In genomic region chr7:19344938-19345471, GRCm38 (mm10) we compare ENCODE assay signal across 8 mouse cellular contexts. TPM values are rescaled to one million over a fixed set of nuclear protein-coding genes. Genes with fewer than 3 reads are reported as not detected.
DNase-seq lines count a peak whose midpoint lies in the region; ATAC-seq and TF ChIP-seq lines count a peak whose summit lies in the region.

No protein-coding gene starts in this region.

- no peaks in the 10 kb centered on the region for H3K9me3 ChIP-seq in ES-E14 (ENCODE audit: control insufficient read depth, insufficient read depth, low read depth, low read length)
- no peaks in the 10 kb centered on the region for H3K9me3 ChIP-seq in forebrain, embryonic 16.5 days (ENCODE audit: control insufficient read depth, low read length)
- H3K9me3 ChIP-seq in lung, embryonic 15.5 days = no peaks in the 10 kb centered on the region

- H3K4me2 ChIP-seq in forebrain, embryonic 16.5 days (ENCODE audit: low read length) = peak overlapping the region; percentile 81
- H3K4me2 ChIP-seq in lung, embryonic 15.5 days = peak overlapping the region; percentile 85

- no peaks in the 10 kb centered on the region; the same call in 1 of the 2 replicates for H3K27me3 ChIP-seq in forebrain, embryonic 16.5 days (replicated peaks; ENCODE audit: control insufficient read depth, insufficient read depth, low read length)
- peaks cover 17% of the 10 kb centered on the region for H3K27me3 ChIP-seq in lung, embryonic 15.5 days

- peak overlapping the region; percentile 88 for H3K9ac ChIP-seq in ES-E14 (ENCODE audit: insufficient read depth, low read depth, low read length, poor library complexity, severe bottlenecking)
- peak overlapping the region; percentile 69 for H3K9ac ChIP-seq in forebrain, embryonic 16.5 days (replicated peaks; ENCODE audit: low read depth, low read length)
- peak overlapping the region; percentile 57 for H3K9ac ChIP-seq in lung, embryonic 15.5 days

- peak; percentile 94 for ATAC-seq in forebrain, embryonic 16.5 days
- ATAC-seq in lung, embryonic 15.5 days (ENCODE audit: borderline replicate concordance, extremely low read depth, low FRiP score, low TSS enrichment) = peak; percentile 93

- H3K27ac ChIP-seq in ES-E14 (ENCODE audit: insufficient read depth, low read depth, low read length, poor library complexity, severe bottlenecking) = peak overlapping the region; percentile 85
- H3K27ac ChIP-seq in forebrain, embryonic 16.5 days (ENCODE audit: low read length) = peak overlapping the region; percentile 89
- peak overlapping the region; percentile 83 for H3K27ac ChIP-seq in lung, embryonic 15.5 days

- peak; percentile 100 for DNase-seq in ES-E14 (ENCODE audit: low read depth, low spot score)
- peak; percentile 98 for DNase-seq in cerebellum, adult 11-12 months
- DNase-seq in heart, postnatal 4 days = peak; percentile 93
- peak; percentile 93 to 94 for DNase-seq in layer of hippocampus, adult 8-10 months (ENCODE audit: low spot score in 2 of 2)
- peak; percentile 93 for DNase-seq in ovary, adult 18-20 months (ENCODE audit: low spot score)
- peak; percentile 98 for DNase-seq in thymus, postnatal 0 days (ENCODE audit: low spot score)

- peaks cover 4 to 30% of the 10 kb centered on the region in 2 experiments; a peak in 3 of 4 replicates for H3K4me1 ChIP-seq in ES-E14 (ENCODE audit: control insufficient read depth in 2 of 2, insufficient read depth in 2 of 2, low read length in 2 of 2, poor library complexity in 1 of 2)
- H3K4me1 ChIP-seq in forebrain, embryonic 16.5 days (replicated peaks; ENCODE audit: control insufficient read depth, insufficient read depth, low read length) = peaks cover 29% of the 10 kb centered on the region
- H3K4me1 ChIP-seq in lung, embryonic 15.5 days = peaks cover 39% of the 10 kb centered on the region

- under 1% methylated on average over 31 of the region's 31 CpGs for WGBS in forebrain, embryonic 16.5 days
- WGBS in lung, embryonic 15.5 days = under 1% methylated on average over 31 of the region's 31 CpGs

- H3K4me3 ChIP-seq in ES-E14 (ENCODE audit: insufficient read depth in 1 of 2, low read depth in 1 of 2, low read length in 2 of 2, poor library complexity in 1 of 2, severe bottlenecking in 1 of 2) = peak overlapping the region; percentile 84 to 99
- peak overlapping the region; percentile 59 for H3K4me3 ChIP-seq in forebrain, embryonic 16.5 days (replicated peaks; ENCODE audit: low read length)
- H3K4me3 ChIP-seq in lung, embryonic 15.5 days = peak overlapping the region; percentile 62

- H3K36me3 ChIP-seq in ES-E14 (ENCODE audit: control insufficient read depth, insufficient read depth, low read length, poor library complexity, severe bottlenecking) = peaks cover 6% of the 10 kb centered on the region; the same call in 1 of the 2 replicates
- H3K36me3 ChIP-seq in forebrain, embryonic 16.5 days (ENCODE audit: control insufficient read depth, insufficient read depth) = peaks cover 6% of the 10 kb centered on the region; the same call in 1 of the 2 replicates
- H3K36me3 ChIP-seq in lung, embryonic 15.5 days = peaks cover 12% of the 10 kb centered on the region

- in situ Hi-C loops in ES-E14 (cut with MboI; ENCODE audit: low sequenced_read_pairs in 2 of 2, unreplicated experiment in 2 of 2) = no loop called here

TF ChIP-seq in ES-E14, 5 proteins besides CTCF, POLR2A, EP300 and RAD21:
- TF ChIP-seq HCFC1 (IDR thresholded peaks at IDR 0.05; ENCODE audit: borderline replicate concordance, insufficient read depth, low read length) (peak; percentile 79), MAFK (IDR thresholded peaks at IDR 0.05; ENCODE audit: insufficient read depth, low read depth, low read length) (no peak)

RNA-seq across cellular contexts. Expression of gene Ercc1, which starts 0.4 kb away (rescaled TPM):
- 48.0 and 53.2 TPM in 2 replicates for total RNA-seq in ES-E14 (2012; rRNA removed)
- 79.3 and 85.9 TPM in 2 replicates for polyA plus RNA-seq in forebrain, embryonic 16.5 days (2015; fragmentation: Nextera tagmentation; extraction: Ambion mirVana)
- 10 to 100 TPM; 42.4 to 43.5 TPM for total RNA-seq in heart, postnatal 4 days (2021)
- 10 to 100 TPM; 41.9 to 47.8 (median 43.2) TPM for total RNA-seq in layer of hippocampus, adult 8-10 months (2022)
- 86.4 and 88.6 TPM in 2 replicates for polyA plus RNA-seq in lung, embryonic 15.5 days (2015; fragmentation: Nextera tagmentation; extraction: Ambion mirVana)
- polyA plus RNA-seq in thymus, postnatal 0 days (2015; fragmentation: Nextera tagmentation; extraction: Ambion mirVana) = 59.6 and 67.1 TPM in 2 replicates

RNA-seq across cellular contexts. Expression of gene Cd3eap, which starts 14.3 kb away (rescaled TPM):
- total RNA-seq in ES-E14 (2012; rRNA removed) = 18.3 and 26.7 TPM in 2 replicates
- 23.1 and 26.4 TPM in 2 replicates for polyA plus RNA-seq in forebrain, embryonic 16.5 days (2015; fragmentation: Nextera tagmentation; extraction: Ambion mirVana)
- total RNA-seq in heart, postnatal 4 days (2021) = 1 to 10 TPM; 9.0 to 9.5 TPM
- 10 to 100 TPM; 18.3 to 20.2 (median 19.0) TPM for total RNA-seq in layer of hippocampus, adult 8-10 months (2022)
- polyA plus RNA-seq in lung, embryonic 15.5 days (2015; fragmentation: Nextera tagmentation; extraction: Ambion mirVana) = 20.1 and 21.7 TPM in 2 replicates
- polyA plus RNA-seq in thymus, postnatal 0 days (2015; fragmentation: Nextera tagmentation; extraction: Ambion mirVana) = 15.8 and 18.7 TPM in 2 replicates

RNA-seq across cellular contexts. Expression of gene Ppp1r13l, which starts 14.5 kb away (rescaled TPM):
- total RNA-seq in ES-E14 (2012; rRNA removed) = 5.3 and 7.4 TPM in 2 replicates
- 3.0 and 3.6 TPM in 2 replicates for polyA plus RNA-seq in forebrain, embryonic 16.5 days (2015; fragmentation: Nextera tagmentation; extraction: Ambion mirVana)
- 10 to 100 TPM; 39.0 to 47.2 TPM for total RNA-seq in heart, postnatal 4 days (2021)
- total RNA-seq in layer of hippocampus, adult 8-10 months (2022) = 1 to 10 TPM; 5.7 to 9.2 (median 8.1) TPM
- 6.3 and 6.8 TPM in 2 replicates for polyA plus RNA-seq in lung, embryonic 15.5 days (2015; fragmentation: Nextera tagmentation; extraction: Ambion mirVana)
- 2.2 and 2.4 TPM in 2 replicates for polyA plus RNA-seq in thymus, postnatal 0 days (2015; fragmentation: Nextera tagmentation; extraction: Ambion mirVana)

RNA-seq across cellular contexts. Expression of gene Fosb, which starts 35.2 kb away (rescaled TPM):
- 5.8 and 6.3 TPM in 2 replicates for total RNA-seq in ES-E14 (2012; rRNA removed)
- 0.05 and 0.10 TPM in 2 replicates for polyA plus RNA-seq in forebrain, embryonic 16.5 days (2015; fragmentation: Nextera tagmentation; extraction: Ambion mirVana)
- under 1 TPM; 0.52 to 0.86 TPM for total RNA-seq in heart, postnatal 4 days (2021)
- total RNA-seq in layer of hippocampus, adult 8-10 months (2022) = 10 to 100 TPM in 3 of 4 experiments, 1 to 10 TPM in 1; 5.4 to 13.8 (median 10.7) TPM
- 0.24 and 0.26 TPM in 2 replicates for polyA plus RNA-seq in lung, embryonic 15.5 days (2015; fragmentation: Nextera tagmentation; extraction: Ambion mirVana)
- polyA plus RNA-seq in thymus, postnatal 0 days (2015; fragmentation: Nextera tagmentation; extraction: Ambion mirVana) = 0.19 and 0.21 TPM in 2 replicates

RNA-seq across cellular contexts. Expression of gene Ercc2, which starts 36.8 kb away (rescaled TPM):
- 38.8 and 62.6 TPM in 2 replicates for total RNA-seq in ES-E14 (2012; rRNA removed)
- polyA plus RNA-seq in forebrain, embryonic 16.5 days (2015; fragmentation: Nextera tagmentation; extraction: Ambion mirVana) = 25.3 and 28.5 TPM in 2 replicates
- total RNA-seq in heart, postnatal 4 days (2021) = 10 to 100 TPM; 13.8 to 18.6 TPM
- total RNA-seq in layer of hippocampus, adult 8-10 months (2022) = 10 to 100 TPM; 36.0 to 41.5 (median 37.7) TPM
- 14.4 and 15.7 TPM in 2 replicates for polyA plus RNA-seq in lung, embryonic 15.5 days (2015; fragmentation: Nextera tagmentation; extraction: Ambion mirVana)
- polyA plus RNA-seq in thymus, postnatal 0 days (2015; fragmentation: Nextera tagmentation; extraction: Ambion mirVana) = 14.3 and 15.1 TPM in 2 replicates

Comparison
In these comparisons a context has a peak if more than half of its experiments do, and no peak if none do; other contexts are left out.
1. Peak in every context shown above with its lines: DNase-seq, ATAC-seq, H3K4me3 ChIP-seq and H3K27ac ChIP-seq.